Mouse (Mus musculus) midbrain, postnatal 0 days (tissue): ENCODE measurements around the gene Whrn. TPM values are rescaled to one million over a fixed set of nuclear protein-coding genes. Genes with fewer than 3 reads are reported as not detected.

Source experiments
- ATAC-seq: fragments of 200-750 bp; cut with Nextera tagmentation; 2 replicates; pipeline ENCODE4 v1.8.0; 2017; ENCODE audit warnings: moderate number of reproducible peaks, mild to moderate bottlenecking, moderate TSS enrichment, moderate library complexity; ENCODE audit not compliant: low FRiP score
- DNase-seq: peaks from one replicate; pipeline ENCODE4 v3.0.0-alpha.2; 2015; ENCODE audit warnings: low spot score
- H3K27ac ChIP-seq: fragments of 300-500 bp; sonication (generic); 2 replicates; pipeline ENCODE4 v1.5.1; 2014; ENCODE audit warnings: low read depth, mild to moderate bottlenecking, low read length, mixed read lengths
- H3K27me3 ChIP-seq: fragments of 300-500 bp; sonication (generic); 2 replicates; pipeline ENCODE4 v1.6.1; 2014; ENCODE audit warnings: low read length, control low read depth, mixed read lengths; ENCODE audit not compliant: insufficient read depth
- H3K36me3 ChIP-seq: fragments of 300-500 bp; sonication (generic); 2 replicates; pipeline ENCODE4 v1.6.1; 2014; ENCODE audit warnings: low read length, control low read depth, mixed read lengths; ENCODE audit not compliant: insufficient read depth
- H3K4me1 ChIP-seq: fragments of 300-500 bp; sonication (generic); 2 replicates; pipeline ENCODE4 v1.6.1; 2014; ENCODE audit warnings: mild to moderate bottlenecking, control low read depth, antibody characterized with exemption, low read length, mixed read lengths; ENCODE audit not compliant: insufficient read depth
- H3K4me2 ChIP-seq: fragments of 300-500 bp; sonication (generic); 2 replicates; pipeline ENCODE4 v1.6.1; 2014; ENCODE audit warnings: low read depth, mild to moderate bottlenecking, low read length, mixed read lengths; ENCODE audit not compliant: poor library complexity, severe bottlenecking
- H3K4me3 ChIP-seq: fragments of 300-500 bp; sonication (generic); 2 replicates; pipeline ENCODE4 v1.5.1; 2014; ENCODE audit warnings: low read depth, mild to moderate bottlenecking, low read length, moderate library complexity
- H3K9ac ChIP-seq: fragments of 300-500 bp; sonication (generic); replicated peaks from 2 replicates; pipeline ENCODE4 v1.6.1; 2014; ENCODE audit warnings: mild to moderate bottlenecking, low read length, moderate library complexity, mixed read lengths; ENCODE audit not compliant: poor library complexity, severe bottlenecking
- H3K9me3 ChIP-seq: fragments of 300-500 bp; sonication (generic); 2 replicates; pipeline ENCODE4 v1.6.1; 2016; ENCODE audit warnings: low read length, control low read depth
- CTCF ChIP-seq: IDR thresholded peaks from 2 replicates; pipeline ENCODE4 v1.5.1; 2016; ENCODE audit warnings: antibody characterized with exemption, mild to moderate bottlenecking
- WGBS: fragments of 180-500 bp; shearing (Covaris S2); extraction: QIAGEN DNeasy Blood & Tissue Kit; methylation state at CpG from one replicate; pipeline ENCODE4 v1.1.7; 2014; 5-methylcytosine and 5-hydroxymethylcytosine counted together
- polyA plus RNA-seq: library from polyadenylated mRNA; unstranded; fragments of >200 nt; fragmentation: Nextera tagmentation; extraction: Ambion mirVana; gene quantifications from 2 replicates; pipeline ENCODE4 v1.2.1, GENCODE M21; 2015
- total RNA-seq: library from RNA; depleted of rRNA; stranded (reverse); fragments of >200 nt; gene quantifications from 2 replicates; pipeline ENCODE4 v1.2.3, GENCODE M21; 2014

Whrn gene
- total and polyA plus RNA-seq, 2 experiments from 2014 or later: 3.5 to 14.5 TPM

- no peak for TF ChIP-seq CTCF
- Histone ChIP-seq H3K27ac (0 out of 2 replicates have a peak overlapping the region, but pooled peaks have one; percentile 32), H3K9ac (no peak overlapping the region), H3K4me1 (no peaks in the 10 kb centered on the region), H3K4me3 (no peak overlapping the region), H3K4me2 (no peak overlapping the region), H3K36me3 (no peaks in the 10 kb centered on the region), H3K27me3 (no peaks in the 10 kb centered on the region), H3K9me3 (no peaks in the 10 kb centered on the region)
- DNase-seq (peak; percentile 34), ATAC-seq (peak; percentile 36; the same call in 1 of the 2 replicates)
- 63% methylated on average over 4 of the region's 4 CpGs for WGBS
Observed at GRCm38 (mm10) chr4:63537602-63538001, 41.8 kb upstream of the Whrn start.

- WGBS: 88% methylated on average over 7 of the region's 7 CpGs
- ATAC-seq (no peak), DNase-seq (no peak)
- H3K27me3 ChIP-seq: no peaks in the 10 kb centered on the region
- H3K4me2 ChIP-seq: no peak overlapping the region
- no peak overlapping the region for H3K4me3 ChIP-seq
- no peak overlapping the region for H3K9ac ChIP-seq
- no peak for TF ChIP-seq CTCF
- H3K36me3 ChIP-seq: no peaks in the 10 kb centered on the region
- H3K27ac ChIP-seq: no peak overlapping the region
- H3K9me3 ChIP-seq: no peaks in the 10 kb centered on the region
- no peaks in the 10 kb centered on the region for H3K4me1 ChIP-seq
Observed at GRCm38 (mm10) chr4:63530409-63530808, 34.6 kb upstream of the Whrn start.

GRCm38 (mm10) chr4:63528946-63529345, 33.2 kb upstream of the Whrn start:
- H3K9me3 ChIP-seq: no peaks in the 10 kb centered on the region
- no peak for ATAC-seq
- WGBS: 84% methylated on average over 6 of the region's 6 CpGs
- H3K27me3 ChIP-seq: no peaks in the 10 kb centered on the region
- no peak overlapping the region for H3K9ac ChIP-seq
- no peaks in the 10 kb centered on the region for H3K36me3 ChIP-seq
- TF ChIP-seq CTCF: no peak
- no peak overlapping the region for H3K4me3 ChIP-seq
- H3K4me1 ChIP-seq: no peaks in the 10 kb centered on the region
- no peak overlapping the region for H3K27ac ChIP-seq
- peak; percentile 8 for DNase-seq
- no peak overlapping the region for H3K4me2 ChIP-seq

- Histone ChIP-seq H3K9me3 (no peaks in the 10 kb centered on the region), H3K4me2 (no peak overlapping the region), H3K9ac (no peak overlapping the region), H3K36me3 (no peaks in the 10 kb centered on the region), H3K27me3 (no peaks in the 10 kb centered on the region), H3K27ac (no peak overlapping the region), H3K4me1 (no peaks in the 10 kb centered on the region), H3K4me3 (no peak overlapping the region)
- WGBS: 64% methylated on average over 8 of the region's 8 CpGs
- no peak for TF ChIP-seq CTCF
- DNase-seq (no peak), ATAC-seq (no peak)
Observed at GRCm38 (mm10) chr4:63525514-63525913, 29.7 kb upstream of the Whrn start.

- no peak overlapping the region for H3K9ac ChIP-seq
- H3K4me2 ChIP-seq: no peak overlapping the region
- H3K27ac ChIP-seq: no peak overlapping the region
- TF ChIP-seq CTCF: no peak
- no peaks in the 10 kb centered on the region for H3K9me3 ChIP-seq
- WGBS: 79% methylated on average over 2 of the region's 2 CpGs
- H3K4me1 ChIP-seq: no peaks in the 10 kb centered on the region
- H3K4me3 ChIP-seq: no peak overlapping the region
- ATAC-seq: no peak
- no peaks in the 10 kb centered on the region for H3K27me3 ChIP-seq
- H3K36me3 ChIP-seq: no peaks in the 10 kb centered on the region
- DNase-seq: no peak
Observed at GRCm38 (mm10) chr4:63521813-63522419, 26.1 kb upstream of the Whrn start.

- 81% methylated on average over 5 of the region's 5 CpGs for WGBS
- ATAC-seq: no peak
Observed at GRCm38 (mm10) chr4:63515021-63515420, 19.2 kb upstream of the Whrn start.

More at GRCm38 (mm10) chr4:63515021-63515420, 19.2 kb upstream of the Whrn start:
- Histone ChIP-seq H3K4me1 (no peaks in the 10 kb centered on the region), H3K4me2 (no peak overlapping the region), H3K9me3 (no peaks in the 10 kb centered on the region), H3K4me3 (no peak overlapping the region), H3K36me3 (no peaks in the 10 kb centered on the region), H3K27ac (no peak overlapping the region), H3K27me3 (no peaks in the 10 kb centered on the region), H3K9ac (no peak overlapping the region)
- no peak for DNase-seq
- no peak for TF ChIP-seq CTCF
